Mouse (Mus musculus): ENCODE data around the gene Nat9. TPM values are rescaled to one million over a fixed set of nuclear protein-coding genes. Genes with fewer than 3 reads are reported as not detected.
A peak's percentile ranks its signal among the peaks of the same experiment; 100 is the strongest.

Gene Nat9
- polyA plus RNA-seq, 2 experiments: 7.7 to 8.2 TPM

- Histone ChIP-seq H3K4me2 (ENCODE audit: low read depth) (no peak overlapping the region), H3K9ac (replicated peaks) (no peak overlapping the region), H3K27ac (no peak overlapping the region), H3K4me1 (replicated peaks; ENCODE audit: control insufficient read depth in 2 of 2, insufficient read depth in 2 of 2, low read length in 1 of 2) (peaks cover 0 to 4% of the 10 kb centered on the region in 2 experiments; a peak in 1 of 4 replicates), H3K9me3 (ENCODE audit: control insufficient read depth, low read length) (no peaks in the 10 kb centered on the region), H3K27me3 (ENCODE audit: control insufficient read depth, insufficient read depth, low read length) (no peaks in the 10 kb centered on the region), H3K4me3 (ENCODE audit: insufficient read depth in 1 of 2, low read depth in 2 of 2, low read length in 2 of 2) (no peak overlapping the region), H3K36me3 (replicated peaks; ENCODE audit: control insufficient read depth, insufficient read depth, low read depth) (no peaks in the 10 kb centered on the region)
- TF ChIP-seq EP300 (IDR thresholded peaks at IDR 0.05; ENCODE audit: low read depth) (no peak), CTCF (IDR thresholded peaks at IDR 0.05; ENCODE audit: low read depth) (no peak)
- no peak for DNase-seq (ENCODE audit: low read depth in 3 of 3, low spot score in 3 of 3)
- ATAC-seq (ENCODE audit: insufficient read depth): no peak
- 57% methylated on average over 4 of the region's 4 CpGs for WGBS (ENCODE audit: insufficient replicate concordance)
Observed at GRCm38 (mm10) chr11:115147813-115148212, 39.8 kb downstream of the Nat9 start.

DNA sequence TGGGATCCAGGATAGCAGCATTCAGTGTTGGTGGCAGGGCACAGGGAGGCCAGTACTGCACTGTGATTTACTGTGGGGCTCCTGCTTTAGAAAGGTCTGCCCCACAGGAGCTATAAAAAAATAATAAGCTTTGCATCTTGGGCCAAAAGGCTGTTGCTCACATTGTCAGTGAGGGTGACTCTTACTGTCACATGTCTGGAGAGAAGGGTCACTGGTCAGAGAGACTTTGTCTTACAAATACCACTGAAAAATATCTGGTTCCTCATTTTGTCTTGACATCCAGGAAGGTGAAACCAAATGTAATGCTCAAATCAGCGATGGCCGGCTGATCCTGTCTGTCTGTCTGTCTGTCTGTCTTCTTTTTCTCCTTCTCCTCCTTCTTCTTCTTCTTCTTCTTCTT is 45.7 kb downstream of the Nat9 start:
- no peak overlapping the region for H3K27ac ChIP-seq
- no peak for DNase-seq (ENCODE audit: low read depth in 3 of 3, low spot score in 3 of 3)
- no peaks in the 10 kb centered on the region for H3K9me3 ChIP-seq (ENCODE audit: control insufficient read depth, low read length)
- no peaks in the 10 kb centered on the region; a peak in 1 of 4 replicates for H3K4me1 ChIP-seq (replicated peaks; ENCODE audit: control insufficient read depth in 2 of 2, insufficient read depth in 2 of 2, low read length in 1 of 2)
- no peak overlapping the region for H3K4me3 ChIP-seq (ENCODE audit: insufficient read depth in 1 of 2, low read depth in 2 of 2, low read length in 2 of 2)
- no peaks in the 10 kb centered on the region for H3K36me3 ChIP-seq (replicated peaks; ENCODE audit: control insufficient read depth, insufficient read depth, low read depth)
- no peaks in the 10 kb centered on the region for H3K27me3 ChIP-seq (ENCODE audit: control insufficient read depth, insufficient read depth, low read length)
- no peak overlapping the region for H3K4me2 ChIP-seq (ENCODE audit: low read depth)
- no peak overlapping the region for H3K9ac ChIP-seq (replicated peaks)
- TF ChIP-seq CTCF (IDR thresholded peaks at IDR 0.05; ENCODE audit: low read depth) (no peak), EP300 (IDR thresholded peaks at IDR 0.05; ENCODE audit: low read depth) (no peak)
- 7% methylated on average over 2 of the region's 2 CpGs for WGBS (ENCODE audit: insufficient replicate concordance)
- no peak for ATAC-seq (ENCODE audit: insufficient read depth)

DNA sequence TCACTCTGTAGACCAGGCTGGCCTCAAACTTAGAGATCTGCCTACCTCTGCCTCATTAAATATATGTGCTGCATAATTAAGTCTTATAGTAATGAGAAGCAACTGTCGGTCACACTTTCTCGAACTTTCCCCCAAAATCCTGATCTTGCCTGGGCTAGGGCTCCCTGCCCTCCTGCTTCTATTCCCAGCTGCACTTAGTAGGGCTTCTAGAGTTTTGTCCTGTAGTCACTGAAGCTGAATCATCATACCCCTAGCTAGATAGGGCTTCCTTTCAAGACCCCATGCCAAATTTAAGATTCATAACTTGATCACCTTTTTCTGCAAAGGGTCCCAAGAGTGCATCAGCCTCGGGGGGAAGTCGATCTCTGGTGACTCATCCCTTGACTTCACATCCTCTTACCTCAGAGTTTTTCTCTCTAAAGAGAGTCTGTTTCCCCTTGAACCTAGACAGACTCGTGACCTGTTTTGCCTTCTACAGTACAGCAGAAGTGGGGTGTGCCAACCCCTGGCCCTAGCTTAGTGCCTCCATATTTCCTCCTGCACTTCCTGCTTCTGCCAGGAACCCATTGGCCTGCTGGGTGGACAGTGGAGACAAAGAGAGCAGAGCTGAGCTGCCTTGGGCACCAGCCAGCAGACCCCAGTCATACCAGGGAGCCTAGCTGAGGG is 48.9 kb downstream of the Nat9 start:
- ATAC-seq (ENCODE audit: insufficient read depth): no peak
- Histone ChIP-seq H3K9ac (replicated peaks) (no peak overlapping the region), H3K36me3 (replicated peaks; ENCODE audit: control insufficient read depth, insufficient read depth, low read depth) (no peaks in the 10 kb centered on the region), H3K4me1 (replicated peaks; ENCODE audit: control insufficient read depth in 2 of 2, insufficient read depth in 2 of 2, low read length in 1 of 2) (peaks cover 0 to 2% of the 10 kb centered on the region in 2 experiments; a peak in 2 of 4 replicates), H3K27ac (no peak overlapping the region), H3K27me3 (ENCODE audit: control insufficient read depth, insufficient read depth, low read length) (no peaks in the 10 kb centered on the region), H3K4me2 (ENCODE audit: low read depth) (no peak overlapping the region), H3K4me3 (ENCODE audit: insufficient read depth in 1 of 2, low read depth in 2 of 2, low read length in 2 of 2) (no peak overlapping the region), H3K9me3 (ENCODE audit: control insufficient read depth, low read length) (no peaks in the 10 kb centered on the region)
- no peak for TF ChIP-seq EP300 (IDR thresholded peaks at IDR 0.05; ENCODE audit: low read depth)
- no peak for TF ChIP-seq CTCF (IDR thresholded peaks at IDR 0.05; ENCODE audit: low read depth)
- no peak for DNase-seq (ENCODE audit: low read depth in 3 of 3, low spot score in 3 of 3)
- 38% methylated on average over 5 of the region's 5 CpGs for WGBS (ENCODE audit: insufficient replicate concordance)

DNA sequence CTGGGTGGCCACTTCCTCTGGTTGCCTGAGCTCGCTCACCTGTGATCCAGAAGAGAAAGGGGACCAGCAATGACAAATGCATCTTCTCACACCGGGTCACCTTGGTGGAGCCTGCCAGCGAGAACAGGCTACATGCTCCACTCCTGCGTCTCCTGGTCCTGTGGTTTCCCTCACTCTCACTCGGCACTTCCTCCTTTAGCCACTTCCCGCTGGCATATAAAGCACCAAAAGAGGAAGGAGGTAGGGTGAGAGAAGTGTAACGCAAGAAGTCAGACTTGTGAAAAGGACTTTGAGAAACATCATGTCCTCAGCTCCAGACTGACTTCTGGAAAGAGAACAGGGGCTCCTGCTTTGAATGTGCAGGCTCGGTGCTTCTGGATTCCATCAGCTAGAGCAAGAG is 53.9 kb downstream of the Nat9 start, which contains the start of gene Cd300lf:
Cd300lf (minus strand) TSS at position 193 of the 400 bp plus-strand sequence.
- no peaks in the 10 kb centered on the region for H3K36me3 ChIP-seq (replicated peaks; ENCODE audit: control insufficient read depth, insufficient read depth, low read depth)
- H3K4me1 ChIP-seq (replicated peaks; ENCODE audit: control insufficient read depth in 2 of 2, insufficient read depth in 2 of 2, low read length in 1 of 2): peaks cover 0 to 2% of the 10 kb centered on the region in 2 experiments; a peak in 3 of 4 replicates
- DNase-seq (ENCODE audit: low read depth in 3 of 3, low spot score in 3 of 3): peak; percentile 17 to 38 (median 24)
- no peak within 1 kb of the TSS for H3K4me2 ChIP-seq (ENCODE audit: low read depth)
- no peak for ATAC-seq (ENCODE audit: insufficient read depth)
- 0 out of 4 replicates have a peak within 1 kb of the TSS, but pooled peaks of 1 of the 2 experiments have one; percentile 10 for H3K4me3 ChIP-seq (ENCODE audit: insufficient read depth in 1 of 2, low read depth in 2 of 2, low read length in 2 of 2)
- H3K27me3 ChIP-seq (ENCODE audit: control insufficient read depth, insufficient read depth, low read length): no peaks in the 10 kb centered on the region
- TF ChIP-seq CTCF (IDR thresholded peaks at IDR 0.05; ENCODE audit: low read depth): no peak
- no peak for TF ChIP-seq EP300 (IDR thresholded peaks at IDR 0.05; ENCODE audit: low read depth)
- 13% methylated on average over 8 of the region's 8 CpGs for WGBS (ENCODE audit: insufficient replicate concordance)
- no peaks in the 10 kb centered on the region for H3K9me3 ChIP-seq (ENCODE audit: control insufficient read depth, low read length)
- H3K9ac ChIP-seq (replicated peaks): no peak within 1 kb of the TSS
- no peak within 1 kb of the TSS for H3K27ac ChIP-seq

Other genes starting within 250 kb of the Nat9 start
- 0.18 TPM in 1 of 2 replicates, not detected in the other for gene Cd300c, start 218.7 kb downstream of the Nat9 start, polyA plus RNA-seq (2012; rRNA removed)
- not detected in 2 replicates for gene Cd300c, start 218.7 kb downstream of the Nat9 start, polyA plus RNA-seq (2014; fragmentation: Nextera tagmentation; extraction: Ambion mirVana)
- gene Cd300ld, start 197.9 kb downstream of the Nat9 start, polyA plus RNA-seq (2012; rRNA removed): 0.75 and 0.89 TPM in 2 replicates
- 0.63 and 1.1 TPM in 2 replicates for gene Cd300ld, start 197.9 kb downstream of the Nat9 start, polyA plus RNA-seq (2014; fragmentation: Nextera tagmentation; extraction: Ambion mirVana)
- 3.7 and 4.8 TPM in 2 replicates for gene Cd300c2, start 186.0 kb downstream of the Nat9 start, polyA plus RNA-seq (2012; rRNA removed)
- gene Cd300c2, start 186.0 kb downstream of the Nat9 start, polyA plus RNA-seq (2014; fragmentation: Nextera tagmentation; extraction: Ambion mirVana): 7.6 and 7.8 TPM in 2 replicates
- gene Cd300ld2, start 171.7 kb downstream of the Nat9 start, polyA plus RNA-seq (2012; rRNA removed): not detected in 2 replicates
- gene Cd300ld2, start 171.7 kb downstream of the Nat9 start, polyA plus RNA-seq (2014; fragmentation: Nextera tagmentation; extraction: Ambion mirVana): not detected in 2 replicates
- 0.09 and 0.10 TPM in 2 replicates for gene Cd300ld4, start 160.8 kb downstream of the Nat9 start, polyA plus RNA-seq (2012; rRNA removed)
- gene Cd300ld4, start 160.8 kb downstream of the Nat9 start, polyA plus RNA-seq (2014; fragmentation: Nextera tagmentation; extraction: Ambion mirVana): not detected in 2 replicates
- 0.13 TPM in 1 of 2 replicates, not detected in the other for gene Cd300ld5, start 150.1 kb downstream of the Nat9 start, polyA plus RNA-seq (2012; rRNA removed)
- gene Cd300ld5, start 150.1 kb downstream of the Nat9 start, polyA plus RNA-seq (2014; fragmentation: Nextera tagmentation; extraction: Ambion mirVana): not detected in 2 replicates
- gene Cd300ld3, start 139.4 kb downstream of the Nat9 start, polyA plus RNA-seq (2012; rRNA removed): 0.27 and 0.63 TPM in 2 replicates
- not detected in 2 replicates for gene Cd300ld3, start 139.4 kb downstream of the Nat9 start, polyA plus RNA-seq (2014; fragmentation: Nextera tagmentation; extraction: Ambion mirVana)
- 0.44 and 0.56 TPM in 2 replicates for gene Cd300e, start 125.7 kb downstream of the Nat9 start, polyA plus RNA-seq (2012; rRNA removed)
- gene Cd300e, start 125.7 kb downstream of the Nat9 start, polyA plus RNA-seq (2014; fragmentation: Nextera tagmentation; extraction: Ambion mirVana): 0.22 and 0.29 TPM in 2 replicates
- 1.5 and 1.7 TPM in 2 replicates for gene Rab37, start 96.4 kb downstream of the Nat9 start, polyA plus RNA-seq (2012; rRNA removed)
- gene Rab37, start 96.4 kb downstream of the Nat9 start, polyA plus RNA-seq (2014; fragmentation: Nextera tagmentation; extraction: Ambion mirVana): 1.8 and 2.0 TPM in 2 replicates
- gene Cd300lf, start 53.9 kb downstream of the Nat9 start, polyA plus RNA-seq (2012; rRNA removed): 1.5 and 1.6 TPM in 2 replicates
- gene Cd300lf, start 53.9 kb downstream of the Nat9 start, polyA plus RNA-seq (2014; fragmentation: Nextera tagmentation; extraction: Ambion mirVana): 0.97 and 1.1 TPM in 2 replicates
- 37.9 and 41.4 TPM in 2 replicates for gene Slc9a3r1, start 24.5 kb downstream of the Nat9 start, polyA plus RNA-seq (2012; rRNA removed)
- gene Slc9a3r1, start 24.5 kb downstream of the Nat9 start, polyA plus RNA-seq (2014; fragmentation: Nextera tagmentation; extraction: Ambion mirVana): 49.6 and 58.3 TPM in 2 replicates
- gene Tmem104, start 372 bp downstream of the Nat9 start, polyA plus RNA-seq (2012; rRNA removed): 1.7 and 2.1 TPM in 2 replicates
- 4.0 and 4.1 TPM in 2 replicates for gene Tmem104, start 372 bp downstream of the Nat9 start, polyA plus RNA-seq (2014; fragmentation: Nextera tagmentation; extraction: Ambion mirVana)
- 0.17 and 0.21 TPM in 2 replicates for gene Grin2c, start 79.4 kb upstream of the Nat9 start, polyA plus RNA-seq (2012; rRNA removed)
- gene Grin2c, start 79.4 kb upstream of the Nat9 start, polyA plus RNA-seq (2014; fragmentation: Nextera tagmentation; extraction: Ambion mirVana): 0.05 TPM in 1 of 2 replicates, not detected in the other
- gene Fdxr, start 89.2 kb upstream of the Nat9 start, polyA plus RNA-seq (2012; rRNA removed): 11.9 and 13.7 TPM in 2 replicates
- 12.3 and 13.3 TPM in 2 replicates for gene Fdxr, start 89.2 kb upstream of the Nat9 start, polyA plus RNA-seq (2014; fragmentation: Nextera tagmentation; extraction: Ambion mirVana)
- 6.6 and 6.7 TPM in 2 replicates for gene Fads6, start 109.8 kb upstream of the Nat9 start, polyA plus RNA-seq (2012; rRNA removed)
- 2.8 TPM in 2 replicates for gene Fads6, start 109.8 kb upstream of the Nat9 start, polyA plus RNA-seq (2014; fragmentation: Nextera tagmentation; extraction: Ambion mirVana)
- gene Otop2, start 119.3 kb upstream of the Nat9 start, polyA plus RNA-seq (2012; rRNA removed): not detected in 2 replicates
- not detected in 2 replicates for gene Otop2, start 119.3 kb upstream of the Nat9 start, polyA plus RNA-seq (2014; fragmentation: Nextera tagmentation; extraction: Ambion mirVana)
- 0.04 and 0.06 TPM in 2 replicates for gene Ush1g, start 134.2 kb upstream of the Nat9 start, polyA plus RNA-seq (2012; rRNA removed)
- gene Ush1g, start 134.2 kb upstream of the Nat9 start, polyA plus RNA-seq (2014; fragmentation: Nextera tagmentation; extraction: Ambion mirVana): 0.06 and 0.16 TPM in 2 replicates
- gene Otop3, start 146.9 kb upstream of the Nat9 start, polyA plus RNA-seq (2012; rRNA removed): not detected in 2 replicates
- not detected in 2 replicates for gene Otop3, start 146.9 kb upstream of the Nat9 start, polyA plus RNA-seq (2014; fragmentation: Nextera tagmentation; extraction: Ambion mirVana)
- gene Hid1, start 179.9 kb upstream of the Nat9 start, polyA plus RNA-seq (2012; rRNA removed): 0.54 and 0.59 TPM in 2 replicates
- 0.50 and 0.86 TPM in 2 replicates for gene Hid1, start 179.9 kb upstream of the Nat9 start, polyA plus RNA-seq (2014; fragmentation: Nextera tagmentation; extraction: Ambion mirVana)
- gene Cdr2l, start 194.1 kb upstream of the Nat9 start, polyA plus RNA-seq (2012; rRNA removed): 1.5 and 1.7 TPM in 2 replicates
- 0.86 and 1.0 TPM in 2 replicates for gene Cdr2l, start 194.1 kb upstream of the Nat9 start, polyA plus RNA-seq (2014; fragmentation: Nextera tagmentation; extraction: Ambion mirVana)
- gene Mrpl58, start 215.9 kb upstream of the Nat9 start, polyA plus RNA-seq (2012; rRNA removed): 37.8 and 49.2 TPM in 2 replicates
- gene Mrpl58, start 215.9 kb upstream of the Nat9 start, polyA plus RNA-seq (2014; fragmentation: Nextera tagmentation; extraction: Ambion mirVana): 86.5 and 90.7 TPM in 2 replicates
- gene Atp5h, start 232.1 kb upstream of the Nat9 start, polyA plus RNA-seq (2012; rRNA removed): 212 and 334 TPM in 2 replicates
- gene Atp5h, start 232.1 kb upstream of the Nat9 start, polyA plus RNA-seq (2014; fragmentation: Nextera tagmentation; extraction: Ambion mirVana): 616 and 620 TPM in 2 replicates
- gene Kctd2, start 232.3 kb upstream of the Nat9 start, polyA plus RNA-seq (2012; rRNA removed): 5.3 and 5.8 TPM in 2 replicates
- 5.2 and 5.6 TPM in 2 replicates for gene Kctd2, start 232.3 kb upstream of the Nat9 start, polyA plus RNA-seq (2014; fragmentation: Nextera tagmentation; extraction: Ambion mirVana)

All from liver, embryonic 14.5 days (tissue).